Mouse (Mus musculus): Measurements from ENCODE around the gene Vmn1r214. TPM values are rescaled to one million over a fixed set of nuclear protein-coding genes. Genes with fewer than 3 reads are reported as not detected.

The Vmn1r214 gene
- not detected in 2 replicates for total RNA-seq (2014; rRNA removed)
- polyA plus RNA-seq (2015; fragmentation: Nextera tagmentation; extraction: Ambion mirVana) = not detected in 2 replicates

GRCm38 (mm10) chr13:23030118-23030517, at the start of gene Vmn1r214:
Vmn1r214 (plus strand) TSS chr13:23030418.
- DNase-seq (ENCODE audit: low spot score) = no peak
- no peak for ATAC-seq
- H3K4me3 ChIP-seq (ENCODE audit: low read length) = no peak within 1 kb of the TSS
- H3K36me3 ChIP-seq (ENCODE audit: insufficient read depth, low read length) = no peaks in the 10 kb centered on the region
- no peak for TF ChIP-seq CTCF (IDR thresholded peaks at IDR 0.05; ENCODE audit: low read depth)
- H3K4me1 ChIP-seq (ENCODE audit: insufficient read depth, low read length) = no peaks in the 10 kb centered on the region
- H3K27ac ChIP-seq = no peak within 1 kb of the TSS
- H3K9me3 ChIP-seq (ENCODE audit: low read length) = no peaks in the 10 kb centered on the region
- WGBS = 87% methylated on average over 3 of the region's 3 CpGs
- no peaks in the 10 kb centered on the region for H3K27me3 ChIP-seq (ENCODE audit: insufficient read depth, low read length)
- no peak within 1 kb of the TSS for H3K4me2 ChIP-seq (ENCODE audit: low read depth, low read length)
- H3K9ac ChIP-seq (replicated peaks; ENCODE audit: low read length) = no peak within 1 kb of the TSS

GRCm38 (mm10) chr13:22990214-22990891, 39.9 kb upstream of the Vmn1r214 start:
- no peaks in the 10 kb centered on the region for H3K36me3 ChIP-seq (ENCODE audit: insufficient read depth, low read length)
- DNase-seq (ENCODE audit: low spot score) (no peak), ATAC-seq (no peak)
- H3K27ac ChIP-seq = no peak overlapping the region
- no peaks in the 10 kb centered on the region for H3K9me3 ChIP-seq (ENCODE audit: low read length)
- no peak overlapping the region for H3K9ac ChIP-seq (replicated peaks; ENCODE audit: low read length)
- no peaks in the 10 kb centered on the region for H3K4me1 ChIP-seq (ENCODE audit: insufficient read depth, low read length)
- no peak overlapping the region for H3K4me2 ChIP-seq (ENCODE audit: low read depth, low read length)
- no peak overlapping the region for H3K4me3 ChIP-seq (ENCODE audit: low read length)
- no peak for TF ChIP-seq CTCF (IDR thresholded peaks at IDR 0.05; ENCODE audit: low read depth)
- 86% methylated on average over 11 of the region's 11 CpGs for WGBS
- no peaks in the 10 kb centered on the region for H3K27me3 ChIP-seq (ENCODE audit: insufficient read depth, low read length)

- no peaks in the 10 kb centered on the region for H3K4me1 ChIP-seq (ENCODE audit: insufficient read depth, low read length)
- 44% methylated on average over 1 of the region's 1 CpGs for WGBS
- ATAC-seq (no peak), DNase-seq (ENCODE audit: low spot score) (no peak)
- H3K27ac ChIP-seq = no peak overlapping the region
- H3K27me3 ChIP-seq (ENCODE audit: insufficient read depth, low read length) = no peaks in the 10 kb centered on the region
- no peak overlapping the region for H3K4me3 ChIP-seq (ENCODE audit: low read length)
- H3K9ac ChIP-seq (replicated peaks; ENCODE audit: low read length) = no peak overlapping the region
- H3K4me2 ChIP-seq (ENCODE audit: low read depth, low read length) = no peak overlapping the region
- H3K36me3 ChIP-seq (ENCODE audit: insufficient read depth, low read length) = no peaks in the 10 kb centered on the region
- no peaks in the 10 kb centered on the region; the same call in 1 of the 2 replicates for H3K9me3 ChIP-seq (ENCODE audit: low read length)
- TF ChIP-seq CTCF (IDR thresholded peaks at IDR 0.05; ENCODE audit: low read depth) = no peak
These were observed 38.0 kb upstream of the Vmn1r214 start for GRCm38 (mm10) chr13:22992178-22992700.

DNA sequence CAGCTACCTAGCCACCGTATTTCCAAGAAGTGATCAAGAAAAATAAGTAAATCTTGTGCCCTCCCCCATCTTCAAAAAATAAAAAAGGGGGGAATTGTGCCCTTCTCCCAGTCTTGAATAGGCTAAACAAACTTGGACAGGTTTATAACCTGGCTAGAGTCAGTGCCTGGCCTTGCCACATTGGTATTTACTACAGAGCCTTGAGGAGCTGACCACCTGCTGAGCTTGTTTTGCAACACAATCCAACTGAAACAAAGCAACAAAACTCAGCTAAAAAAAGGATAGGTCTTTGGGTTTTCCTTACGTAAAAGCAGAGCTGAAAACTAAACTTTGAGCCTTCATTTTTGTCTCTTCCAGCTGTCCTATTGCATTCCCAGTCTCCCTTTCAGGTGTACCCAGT, 37.5 kb upstream of the Vmn1r214 start:
- Histone ChIP-seq H3K4me2 (ENCODE audit: low read depth, low read length) (no peak overlapping the region), H3K4me3 (ENCODE audit: low read length) (no peak overlapping the region), H3K27ac (no peak overlapping the region), H3K9me3 (ENCODE audit: low read length) (no peaks in the 10 kb centered on the region; the same call in 1 of the 2 replicates), H3K9ac (replicated peaks; ENCODE audit: low read length) (no peak overlapping the region), H3K36me3 (ENCODE audit: insufficient read depth, low read length) (no peaks in the 10 kb centered on the region), H3K27me3 (ENCODE audit: insufficient read depth, low read length) (no peaks in the 10 kb centered on the region), H3K4me1 (ENCODE audit: insufficient read depth, low read length) (no peaks in the 10 kb centered on the region)
- TF ChIP-seq CTCF (IDR thresholded peaks at IDR 0.05; ENCODE audit: low read depth) = no peak
- DNase-seq (ENCODE audit: low spot score) = no peak
- 54% methylated on average over 2 of the region's 2 CpGs for WGBS
- ATAC-seq = no peak

DNA sequence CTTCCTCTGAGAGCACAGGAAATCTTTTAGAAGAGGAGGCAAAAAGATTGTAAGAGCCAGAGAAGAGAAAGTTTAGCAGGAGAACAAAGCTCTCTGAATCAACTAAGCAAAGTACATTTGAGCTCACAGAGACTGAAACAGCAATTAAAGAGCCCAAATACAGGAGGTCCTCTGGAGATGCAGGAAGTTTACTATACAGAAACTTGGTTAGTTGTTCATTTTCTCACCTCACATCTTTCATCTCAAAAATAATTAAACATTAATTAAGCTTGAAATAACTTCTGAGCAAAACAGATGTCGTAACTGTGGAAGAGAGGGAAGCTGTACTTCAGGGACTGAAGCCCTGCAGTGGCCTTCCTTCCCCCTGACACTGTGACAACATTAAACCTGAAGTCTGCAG, 22.9 kb upstream of the Vmn1r214 start, which contains the start of gene Vmn1r213:
Gene Vmn1r213, plus strand, starts transcription at position 301 of the 400 bp plus-strand sequence.
- no peak within 1 kb of the TSS for H3K4me3 ChIP-seq (ENCODE audit: low read length)
- H3K36me3 ChIP-seq (ENCODE audit: insufficient read depth, low read length) = no peaks in the 10 kb centered on the region
- ATAC-seq (no peak), DNase-seq (ENCODE audit: low spot score) (no peak)
- H3K9me3 ChIP-seq (ENCODE audit: low read length) = no peaks in the 10 kb centered on the region
- H3K27ac ChIP-seq = no peak within 1 kb of the TSS
- no peak within 1 kb of the TSS for H3K9ac ChIP-seq (replicated peaks; ENCODE audit: low read length)
- H3K4me2 ChIP-seq (ENCODE audit: low read depth, low read length) = no peak within 1 kb of the TSS
- WGBS = 86% methylated on average over 1 of the region's 1 CpGs
- no peaks in the 10 kb centered on the region for H3K27me3 ChIP-seq (ENCODE audit: insufficient read depth, low read length)
- no peaks in the 10 kb centered on the region for H3K4me1 ChIP-seq (ENCODE audit: insufficient read depth, low read length)
- no peak for TF ChIP-seq CTCF (IDR thresholded peaks at IDR 0.05; ENCODE audit: low read depth)

DNA sequence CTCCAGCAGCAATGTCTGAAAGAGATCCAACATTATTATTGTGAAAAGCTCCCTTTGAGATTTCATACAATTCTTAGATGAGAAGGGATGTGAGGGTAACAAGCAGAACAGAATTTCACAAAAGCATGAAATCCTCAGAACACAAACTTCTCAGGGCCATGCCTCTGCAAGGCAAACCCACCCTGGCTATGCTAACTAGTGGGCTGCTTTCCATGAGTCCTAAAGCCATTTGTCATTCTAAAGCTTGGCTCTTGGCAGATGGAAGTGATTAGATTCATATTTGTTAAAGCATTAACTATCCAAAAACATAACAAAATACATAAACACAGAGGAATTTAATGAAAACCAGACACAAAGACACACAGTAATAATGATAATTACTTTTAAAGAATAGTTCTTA, 12.1 kb upstream of the Vmn1r214 start:
- DNase-seq (ENCODE audit: low spot score) = peak; percentile 1
- no peak overlapping the region for H3K9ac ChIP-seq (replicated peaks; ENCODE audit: low read length)
- ATAC-seq = no peak
- H3K4me1 ChIP-seq (ENCODE audit: insufficient read depth, low read length) = no peaks in the 10 kb centered on the region
- no peak for TF ChIP-seq CTCF (IDR thresholded peaks at IDR 0.05; ENCODE audit: low read depth)
- H3K4me3 ChIP-seq (ENCODE audit: low read length) = no peak overlapping the region
- no peaks in the 10 kb centered on the region for H3K27me3 ChIP-seq (ENCODE audit: insufficient read depth, low read length)
- H3K4me2 ChIP-seq (ENCODE audit: low read depth, low read length) = no peak overlapping the region
- no peak overlapping the region for H3K27ac ChIP-seq
- H3K36me3 ChIP-seq (ENCODE audit: insufficient read depth, low read length) = no peaks in the 10 kb centered on the region
- no peaks in the 10 kb centered on the region for H3K9me3 ChIP-seq (ENCODE audit: low read length)

GRCm38 (mm10) chr13:23024812-23025211, 5.4 kb upstream of the Vmn1r214 start:
- Histone ChIP-seq H3K9ac (replicated peaks; ENCODE audit: low read length) (no peak overlapping the region), H3K27me3 (ENCODE audit: insufficient read depth, low read length) (no peaks in the 10 kb centered on the region), H3K9me3 (ENCODE audit: low read length) (no peaks in the 10 kb centered on the region), H3K4me1 (ENCODE audit: insufficient read depth, low read length) (no peaks in the 10 kb centered on the region), H3K36me3 (ENCODE audit: insufficient read depth, low read length) (no peaks in the 10 kb centered on the region), H3K4me3 (ENCODE audit: low read length) (no peak overlapping the region), H3K27ac (no peak overlapping the region), H3K4me2 (ENCODE audit: low read depth, low read length) (no peak overlapping the region)
- TF ChIP-seq CTCF (IDR thresholded peaks at IDR 0.05; ENCODE audit: low read depth) = no peak
- DNase-seq (ENCODE audit: low spot score) (no peak), ATAC-seq (no peak)
